Mouse (Mus musculus) cerebellum, postnatal 14 days (tissue): ENCODE data around the gene Sept9.

Experiments used
- DNase-seq, 2 experiments: peaks; one replicate each; pipeline ENCODE4 v3.0.0; 2021; ENCODE audit warnings: mixed read lengths in 2 of 2

Sept9 gene

DNA sequence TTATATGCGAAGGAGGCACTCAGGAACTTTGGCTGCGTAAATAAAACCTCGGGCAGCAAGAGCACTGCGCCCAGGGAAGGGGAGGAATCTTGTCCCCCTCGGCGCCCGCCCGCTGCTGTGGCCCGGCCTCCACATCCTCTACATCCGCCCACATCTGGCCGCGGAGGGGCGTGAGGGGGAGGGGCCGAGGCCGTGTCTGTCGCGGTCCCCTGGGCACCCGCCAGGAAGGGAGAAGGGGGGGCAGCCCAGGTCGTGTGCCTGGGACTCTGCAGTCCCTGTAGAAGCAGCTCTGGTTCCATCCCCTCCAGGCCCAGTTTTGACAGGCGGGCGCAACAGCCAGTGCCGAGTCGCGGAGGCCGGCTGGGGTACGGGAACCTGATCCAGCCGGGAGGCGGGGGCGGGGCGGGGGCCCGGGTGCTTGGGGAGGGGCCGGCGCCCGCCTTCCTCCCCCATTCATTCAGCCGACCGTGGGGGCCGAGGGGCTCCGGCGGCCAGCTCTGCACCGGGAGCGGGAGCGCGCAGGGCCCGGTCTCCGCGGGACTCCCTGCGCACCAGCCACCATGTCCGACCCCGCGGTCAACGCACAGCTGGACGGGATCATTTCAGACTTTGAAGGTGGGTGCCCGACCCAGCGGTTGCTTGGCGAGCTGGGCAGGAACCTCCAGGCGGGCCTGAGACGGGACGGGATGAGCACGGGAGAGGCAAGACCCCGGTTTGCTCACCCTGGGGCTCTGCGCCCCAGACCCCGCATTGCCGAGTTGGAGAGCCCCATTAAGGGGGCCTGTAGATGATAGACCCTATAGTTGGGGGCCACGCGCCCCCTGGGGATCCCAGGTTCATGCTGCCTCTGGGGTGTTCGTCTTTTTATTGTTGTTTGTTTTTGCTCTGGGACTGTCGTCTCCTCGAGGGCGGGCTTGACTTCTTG lies 66.8 kb downstream of the Sept9 start:
- peak in 1 of 2 experiments; percentile 66 for DNase-seq

GRCm38 (mm10) chr11:117266906-117267721 lies 67.7 kb downstream of the Sept9 start:
- DNase-seq: peak in 1 of 2 experiments; percentile 31

GRCm38 (mm10) chr11:117267828-117268227 lies 68.4 kb downstream of the Sept9 start:
- DNase-seq: no peak

- no peak for DNase-seq
Observed at GRCm38 (mm10) chr11:117268304-117268956, 69.0 kb downstream of the Sept9 start.

- no peak for DNase-seq
Observed at GRCm38 (mm10) chr11:117269053-117269702, 69.7 kb downstream of the Sept9 start.

GRCm38 (mm10) chr11:117269946-117270345 lies 70.5 kb downstream of the Sept9 start:
- DNase-seq: no peak

DNA sequence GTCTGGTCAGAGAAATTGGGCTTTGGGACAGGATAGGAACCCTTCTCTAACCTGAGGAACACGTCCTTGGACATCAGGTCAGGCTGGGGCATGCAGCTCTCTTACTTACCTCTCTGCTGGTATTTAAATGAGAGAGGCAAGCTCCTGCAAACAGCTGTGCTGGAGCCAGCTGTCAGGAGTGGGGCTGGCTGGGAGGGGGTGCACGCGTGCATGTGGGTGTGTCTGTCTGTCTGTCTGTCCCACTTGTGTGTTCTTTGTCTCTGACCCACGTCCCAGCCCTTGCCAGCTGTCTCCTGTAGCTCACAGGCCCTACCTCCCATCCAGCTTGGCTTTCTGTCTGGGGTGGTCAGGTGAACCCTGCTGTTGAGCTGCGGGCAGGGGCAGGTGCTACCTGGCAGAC lies 75.5 kb downstream of the Sept9 start:
- DNase-seq: no peak

DNA sequence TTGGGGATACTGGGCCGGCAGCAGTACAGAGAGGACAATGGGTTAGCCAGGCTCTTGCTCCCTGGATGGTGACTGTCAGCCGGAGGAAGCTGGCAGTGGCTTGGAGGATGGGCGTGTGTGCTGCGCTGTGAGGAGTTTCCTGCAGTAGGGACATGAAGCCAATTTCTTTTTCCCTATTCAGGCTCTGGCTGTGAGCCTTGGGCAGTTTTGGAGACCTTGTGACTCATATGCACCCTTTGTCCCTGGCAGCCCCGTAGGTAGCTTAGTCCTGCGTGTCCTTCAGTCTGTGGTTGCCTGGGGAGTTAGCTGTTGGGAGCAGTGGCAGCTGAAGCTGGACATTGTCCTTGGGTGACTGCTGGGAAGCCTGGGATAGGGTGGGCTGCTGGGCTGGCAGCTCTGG lies 76.5 kb downstream of the Sept9 start:
- DNase-seq: peak in 1 of 2 experiments; percentile 25

DNA sequence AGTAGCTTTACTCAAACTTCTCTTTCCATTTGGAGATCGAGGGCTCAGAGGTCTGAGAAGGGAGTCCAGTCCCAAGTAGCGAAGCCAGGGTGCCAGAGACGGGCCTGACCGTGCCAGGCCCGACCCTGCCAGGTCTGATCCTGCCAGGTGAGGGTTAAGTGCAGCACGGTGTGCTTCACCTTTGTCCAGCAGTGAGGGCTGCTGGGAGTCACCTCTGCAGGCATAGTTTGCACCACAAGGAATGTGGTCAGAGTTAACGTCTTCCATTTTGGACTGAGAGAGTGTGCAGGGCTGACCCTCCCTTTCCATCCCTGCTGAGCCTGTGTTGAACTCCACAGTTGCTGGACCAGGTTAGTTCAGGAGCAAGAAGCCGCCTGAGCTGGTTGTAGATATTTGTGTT lies 77.5 kb downstream of the Sept9 start:
- DNase-seq: no peak

DNA sequence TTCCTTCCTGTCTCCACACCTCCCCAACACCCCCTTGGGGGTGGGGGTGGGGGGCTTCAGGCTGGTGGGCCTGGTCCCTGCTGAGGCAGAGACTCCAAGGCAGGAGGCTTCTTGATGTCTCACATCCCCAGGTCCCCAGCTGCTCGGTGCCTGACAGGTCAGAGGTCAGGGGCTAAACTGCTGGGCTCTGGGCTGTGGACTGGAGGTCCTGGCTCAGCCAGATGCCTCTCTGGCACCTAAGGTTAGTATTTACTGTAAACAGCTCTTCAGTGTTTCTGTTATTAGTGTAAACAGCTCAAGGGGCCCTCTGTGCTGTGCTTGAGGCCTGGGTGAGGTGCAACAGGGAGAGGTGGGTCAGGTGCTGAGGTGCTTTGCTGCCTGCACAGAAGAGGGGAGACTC lies 78.7 kb downstream of the Sept9 start:
- DNase-seq: no peak

GRCm38 (mm10) chr11:117278514-117278913 lies 79.1 kb downstream of the Sept9 start:
- no peak for DNase-seq

DNA sequence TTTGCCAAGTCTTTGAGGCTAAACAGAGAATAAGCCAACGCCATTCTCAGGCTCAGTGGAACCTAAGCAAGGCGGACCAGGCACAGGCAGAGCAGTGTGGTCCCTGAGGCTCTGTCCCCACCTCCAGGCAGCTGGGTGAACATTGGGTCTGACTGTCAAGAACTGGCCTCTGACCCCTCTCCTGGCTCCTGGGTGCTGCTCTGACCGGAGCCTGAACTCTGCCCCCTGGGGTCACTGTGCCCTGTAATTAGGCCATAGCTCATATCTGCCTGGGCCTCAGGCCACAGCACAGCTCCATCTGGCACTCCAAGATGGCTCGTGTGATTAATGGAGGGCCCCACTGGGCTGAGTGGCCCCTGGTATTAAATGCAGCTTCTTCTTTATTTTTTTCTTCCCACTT lies 80.5 kb downstream of the Sept9 start:
- peak in 1 of 2 experiments; percentile 28 for DNase-seq

- DNase-seq: no peak
Observed at GRCm38 (mm10) chr11:117283048-117283888, 83.8 kb downstream of the Sept9 start.

DNA sequence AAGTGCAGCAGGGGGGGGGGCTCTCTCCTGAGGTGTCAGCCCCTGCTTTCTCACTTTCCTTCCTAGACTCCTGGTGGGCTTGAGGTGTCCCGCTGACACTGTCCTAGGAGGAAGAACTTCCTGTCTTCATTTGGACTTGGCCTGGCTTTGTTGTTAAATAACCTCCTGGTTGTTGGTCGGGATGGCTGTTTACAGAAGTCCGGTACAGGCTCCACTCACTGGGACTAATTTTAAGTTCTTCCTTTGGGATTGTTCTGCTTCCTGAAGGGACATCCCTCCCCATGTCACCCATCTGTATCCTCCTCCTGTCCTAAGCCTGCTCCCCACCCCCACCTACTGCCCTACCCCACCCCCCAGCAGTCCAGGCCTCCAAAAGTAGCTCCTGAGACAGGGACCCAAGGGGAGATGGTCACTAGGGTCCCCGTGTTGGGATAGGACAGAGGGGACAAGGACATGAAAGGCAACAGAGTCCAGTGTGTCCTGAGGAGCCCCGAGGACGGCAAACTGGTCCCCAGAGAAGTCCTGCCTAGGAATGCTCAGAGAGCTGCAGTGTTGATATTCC lies 84.5 kb downstream of the Sept9 start:
- DNase-seq: no peak

DNA sequence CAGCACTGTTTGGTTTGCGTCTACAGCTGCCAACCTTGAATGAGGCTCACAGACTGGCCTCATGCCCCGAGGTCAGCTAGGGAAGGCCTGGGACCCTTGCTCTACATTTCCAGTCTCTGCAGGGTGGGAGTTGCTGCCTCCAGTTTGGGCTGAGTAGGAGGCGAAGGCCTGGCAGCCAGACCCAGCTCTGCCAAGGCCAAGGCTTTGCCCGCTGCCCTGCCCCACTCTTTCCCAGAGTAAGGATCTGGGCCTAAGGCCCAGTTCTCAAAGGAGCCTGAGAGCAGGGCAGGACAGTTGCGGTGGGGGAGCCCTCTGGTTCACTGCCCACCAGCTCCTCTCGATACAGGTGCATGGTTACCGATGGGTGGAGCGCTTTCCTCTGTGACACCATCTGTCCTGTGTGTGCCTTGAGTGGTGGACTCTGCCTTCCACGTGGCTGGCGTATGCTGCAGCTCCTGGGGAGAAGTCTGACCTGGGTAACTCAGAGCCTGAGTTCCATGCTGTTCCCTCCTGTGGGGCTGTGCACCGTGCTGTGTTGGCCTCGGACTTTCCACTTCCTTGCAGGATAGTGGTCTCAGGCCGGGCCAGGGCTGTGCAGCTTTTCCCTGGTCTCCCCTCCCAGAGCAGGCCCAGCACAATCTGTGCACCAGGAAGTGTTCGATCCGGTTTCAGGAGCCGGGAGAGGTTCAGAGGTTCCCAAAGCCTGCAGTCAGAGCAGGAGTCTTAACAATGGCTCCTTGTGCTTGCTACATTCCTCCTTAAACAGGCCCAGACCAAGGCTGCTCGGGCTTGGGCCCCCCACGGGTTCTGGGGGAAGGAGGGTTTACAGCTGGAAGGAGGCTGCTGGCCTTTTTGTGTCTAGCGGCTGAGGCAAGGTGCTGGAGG lies 85.5 kb downstream of the Sept9 start:
- DNase-seq: peak; percentile 63

- no peak for DNase-seq
Observed at GRCm38 (mm10) chr11:117285606-117285931, 86.1 kb downstream of the Sept9 start.

DNA sequence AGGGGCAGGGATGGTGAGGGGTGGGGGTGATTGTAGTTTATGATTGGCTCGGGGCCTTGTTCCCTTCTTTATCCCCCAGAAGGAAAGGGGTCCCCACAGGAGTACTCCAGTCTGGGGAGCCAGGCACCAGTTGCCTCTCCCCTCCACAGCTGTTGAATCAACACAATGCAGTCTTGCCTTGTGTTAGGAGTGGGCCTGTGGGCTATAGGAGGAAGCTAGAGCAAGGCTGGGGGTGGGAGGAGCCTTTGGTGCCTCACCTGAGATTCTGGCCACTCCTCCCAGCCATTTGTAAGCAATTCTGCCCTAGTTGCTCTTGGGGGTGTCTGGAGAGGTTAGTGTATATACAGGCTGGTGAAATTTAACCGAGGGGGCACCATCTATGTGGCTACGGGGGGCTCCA lies 88.3 kb downstream of the Sept9 start:
- no peak for DNase-seq

GRCm38 (mm10) chr11:117288765-117289164 lies 89.3 kb downstream of the Sept9 start:
- DNase-seq: no peak

- DNase-seq: no peak
Observed at GRCm38 (mm10) chr11:117291271-117292059, 92.0 kb downstream of the Sept9 start.

- DNase-seq: no peak
Observed at GRCm38 (mm10) chr11:117292446-117292845, 93.0 kb downstream of the Sept9 start.
